Mouse (Mus musculus): ENCODE results near the gene Phf14.

Phf14 gene

GRCm38 (mm10) chr6:12014733-12015132, 107.1 kb downstream of the Phf14 start:
- ChIA-PET CTCF (no interaction called here), POLR2A (no interaction called here)

GRCm38 (mm10) chr6:12019736-12020135, 112.1 kb downstream of the Phf14 start:
- POLR2A ChIA-PET: interaction anchor here in 2 of 4 experiments (0.5 to 0.7 kb wide), 2 partner anchors 33 to 101 kb away, joined by 4 to 5 read pairs; no protein-coding TSS in a partner anchor

GRCm38 (mm10) chr6:12020156-12020555, 112.5 kb downstream of the Phf14 start:
- ChIA-PET CTCF (no interaction called here), POLR2A (interaction anchor here in 2 of 4 experiments (0.5 to 0.7 kb wide), 2 partner anchors 34 to 101 kb away, joined by 4 to 5 read pairs; no protein-coding TSS in a partner anchor)

More at GRCm38 (mm10) chr6:12019736-12020135, 112.1 kb downstream of the Phf14 start:
- CTCF ChIA-PET: no interaction called here

GRCm38 (mm10) chr6:12020738-12021137, 113.1 kb downstream of the Phf14 start:
- ChIA-PET POLR2A (interaction anchor here in 1 of 4 experiments (1.0 kb wide), 1 partner anchor 7 kb away, joined by 3 read pairs; no protein-coding TSS in a partner anchor), CTCF (no interaction called here)

- ChIA-PET POLR2A (interaction anchor here in 1 of 4 experiments (1.0 kb wide), 1 partner anchor 8 kb away, joined by 3 read pairs; no protein-coding TSS in a partner anchor), CTCF (no interaction called here)
These were observed 113.9 kb downstream of the Phf14 start for GRCm38 (mm10) chr6:12021480-12021879.

- ChIA-PET CTCF (no interaction called here), POLR2A (interaction anchor here in 1 of 4 experiments (0.6 kb wide), 1 partner anchor 18 kb away, joined by 3 read pairs; no protein-coding TSS in a partner anchor)
These were observed 115.8 kb downstream of the Phf14 start for GRCm38 (mm10) chr6:12023395-12023794.

GRCm38 (mm10) chr6:12026804-12027537, 119.4 kb downstream of the Phf14 start:
- ChIA-PET POLR2A (interaction anchor here in 1 of 4 experiments (0.7 kb wide), 1 partner anchor 9 kb away, joined by 3 read pairs; no protein-coding TSS in a partner anchor), CTCF (no interaction called here)

GRCm38 (mm10) chr6:12034561-12034960, 127.0 kb downstream of the Phf14 start:
- POLR2A ChIA-PET: no interaction called here

GRCm38 (mm10) chr6:12038268-12038667, 130.7 kb downstream of the Phf14 start:
- CTCF ChIA-PET: no interaction called here
- POLR2A ChIA-PET: no interaction called here

More at GRCm38 (mm10) chr6:12034561-12034960, 127.0 kb downstream of the Phf14 start:
- CTCF ChIA-PET: no interaction called here

GRCm38 (mm10) chr6:12052884-12053283, 145.3 kb downstream of the Phf14 start:
- ChIA-PET CTCF (no interaction called here), POLR2A (no interaction called here)

GRCm38 (mm10) chr6:12054149-12054548, 146.5 kb downstream of the Phf14 start:
- CTCF ChIA-PET: no interaction called here
- POLR2A ChIA-PET: no interaction called here

GRCm38 (mm10) chr6:12058717-12059116, 151.1 kb downstream of the Phf14 start:
- CTCF ChIA-PET: no interaction called here
- POLR2A ChIA-PET: no interaction called here

- POLR2A ChIA-PET: no interaction called here
- CTCF ChIA-PET: no interaction called here
These were observed 152.4 kb downstream of the Phf14 start for GRCm38 (mm10) chr6:12059971-12060370.

GRCm38 (mm10) chr6:12060452-12061140, 153.0 kb downstream of the Phf14 start:
- POLR2A ChIA-PET: no interaction called here
- CTCF ChIA-PET: no interaction called here

- CTCF ChIA-PET: no interaction called here
- POLR2A ChIA-PET: no interaction called here
These were observed 160.3 kb downstream of the Phf14 start for GRCm38 (mm10) chr6:12067956-12068355.

- POLR2A ChIA-PET: no interaction called here
- CTCF ChIA-PET: no interaction called here
These were observed 161.7 kb downstream of the Phf14 start for GRCm38 (mm10) chr6:12069357-12069756.

GRCm38 (mm10) chr6:12074599-12074998, 167.0 kb downstream of the Phf14 start:
- ChIA-PET CTCF (no interaction called here), POLR2A (no interaction called here)

- ChIA-PET POLR2A (interaction anchor here in 2 of 4 experiments (1.5 kb wide), 2 partner anchors 29 to 48 kb away, joined by 3 to 4 read pairs; no protein-coding TSS in a partner anchor), CTCF (no interaction called here)
These were observed 169.7 kb downstream of the Phf14 start for GRCm38 (mm10) chr6:12077338-12077737.

GRCm38 (mm10) chr6:12077880-12078618, 170.4 kb downstream of the Phf14 start:
- POLR2A ChIA-PET: interaction anchor here in 2 of 4 experiments (0.6 to 1.5 kb wide), 3 partner anchors 25 to 47 kb away, joined by 3 to 4 read pairs (median 3); no protein-coding TSS in a partner anchor
- CTCF ChIA-PET: no interaction called here

- POLR2A ChIA-PET: no interaction called here
- CTCF ChIA-PET: no interaction called here
These were observed 171.7 kb downstream of the Phf14 start for GRCm38 (mm10) chr6:12079260-12079659.

Measured in embryonic stem cell, embryonic (primary cell).